Mouse (Mus musculus) kidney, postnatal 14 days (tissue): ENCODE data around the gene Cdk5.
"Not testable (repeated sequence)": the region's sequence is repeated elsewhere in the genome, so short reads cannot be mapped to it uniquely, and the experiment has no call there.

Source experiments
- DNase-seq: peaks from one replicate; pipeline ENCODE4 v3.0.0; 2022; ENCODE audit warnings: mixed read lengths

Gene Cdk5

GRCm38 (mm10) chr5:24427285-24427633 lies 3.9 kb upstream of the Cdk5 start:
- no peak for DNase-seq

GRCm38 (mm10) chr5:24426556-24427284 lies 3.4 kb upstream of the Cdk5 start:
- no peak for DNase-seq

GRCm38 (mm10) chr5:24426037-24426432 lies 2.7 kb upstream of the Cdk5 start:
- DNase-seq, result peak; percentile 33

- no peak for DNase-seq
These were observed 2.2 kb upstream of the Cdk5 start for GRCm38 (mm10) chr5:24425421-24426036.

- DNase-seq, result peak; percentile 94
These were observed 1.6 kb upstream of the Cdk5 start for GRCm38 (mm10) chr5:24424861-24425411.

- no peak for DNase-seq
These were observed 863 bp upstream of the Cdk5 start for GRCm38 (mm10) chr5:24424004-24424781.

GRCm38 (mm10) chr5:24420381-24420780 lies 2.9 kb downstream of the Cdk5 start:
- DNase-seq, result no peak

GRCm38 (mm10) chr5:24417587-24417986 lies 5.7 kb downstream of the Cdk5 start:
- no peak for DNase-seq

- DNase-seq, result peak; percentile 72
These were observed 7.1 kb downstream of the Cdk5 start for GRCm38 (mm10) chr5:24416222-24416736.

GRCm38 (mm10) chr5:24413938-24414337 lies 9.4 kb downstream of the Cdk5 start:
- DNase-seq, result no peak

GRCm38 (mm10) chr5:24413042-24413693 lies 10.2 kb downstream of the Cdk5 start, which contains the start of gene Asic3:
TSS of gene Asic3 (plus strand) at chr5:24413392.
- DNase-seq, result no peak

GRCm38 (mm10) chr5:24412063-24412462 lies 11.3 kb downstream of the Cdk5 start:
- DNase-seq, result no peak

GRCm38 (mm10) chr5:24409466-24409865 lies 13.9 kb downstream of the Cdk5 start:
- no peak for DNase-seq

- DNase-seq, result no peak
These were observed 14.7 kb downstream of the Cdk5 start for GRCm38 (mm10) chr5:24408651-24409050.

GRCm38 (mm10) chr5:24405389-24405876 lies 17.9 kb downstream of the Cdk5 start:
- DNase-seq, result no peak

- no peak for DNase-seq
These were observed 18.6 kb downstream of the Cdk5 start for GRCm38 (mm10) chr5:24404594-24405360.

GRCm38 (mm10) chr5:24401969-24402368 lies 21.4 kb downstream of the Cdk5 start:
- DNase-seq, result no peak

- no peak for DNase-seq
These were observed 22.3 kb downstream of the Cdk5 start for GRCm38 (mm10) chr5:24400911-24401605.

- DNase-seq, result no peak
These were observed 23.0 kb downstream of the Cdk5 start for GRCm38 (mm10) chr5:24400362-24400761.

- DNase-seq, result no peak
These were observed 23.6 kb downstream of the Cdk5 start for GRCm38 (mm10) chr5:24399686-24400085.

- DNase-seq, result not testable (repeated sequence)
These were observed 27.1 kb downstream of the Cdk5 start for GRCm38 (mm10) chr5:24396254-24396653.
